Mouse (Mus musculus): ENCODE results near the gene Sox5. TPM values are rescaled to one million over a fixed set of nuclear protein-coding genes. Genes with fewer than 3 reads are reported as not detected.

Gene Sox5
- polyA plus RNA-seq, 1 experiment from 2014 or later, result 34.3 TPM

GRCm38 (mm10) chr6:144759193-144759592 is 22.6 kb downstream of the Sox5 start:
- Histone ChIP-seq H3K27me3 (ENCODE audit: control insufficient read depth, insufficient read depth, low read length) (no peaks in the 10 kb centered on the region), H3K27ac (ENCODE audit: low read depth, low read length) (no peak overlapping the region), H3K4me1 (ENCODE audit: control insufficient read depth, insufficient read depth, low read length) (peaks cover 8% of the 10 kb centered on the region; the same call in 1 of the 2 replicates), H3K9me3 (ENCODE audit: control insufficient read depth, low read length) (no peaks in the 10 kb centered on the region), H3K4me3 (ENCODE audit: low read depth, low read length) (no peak overlapping the region), H3K4me2 (ENCODE audit: low read depth) (no peak overlapping the region), H3K36me3 (ENCODE audit: control insufficient read depth, insufficient read depth, low read length) (no peaks in the 10 kb centered on the region), H3K9ac (ENCODE audit: low read length) (no peak overlapping the region)
- ATAC-seq (ENCODE audit: insufficient read depth, low FRiP score, low TSS enrichment) (no peak), DNase-seq (ENCODE audit: low spot score) (no peak)
- 42% methylated on average over 8 of the region's 8 CpGs for WGBS

GRCm38 (mm10) chr6:144757414-144757813 is 24.4 kb downstream of the Sox5 start:
- 34% methylated on average over 14 of the region's 14 CpGs for WGBS
- Histone ChIP-seq H3K27me3 (ENCODE audit: control insufficient read depth, insufficient read depth, low read length) (no peaks in the 10 kb centered on the region), H3K4me1 (ENCODE audit: control insufficient read depth, insufficient read depth, low read length) (peaks cover 11% of the 10 kb centered on the region; the same call in 1 of the 2 replicates), H3K27ac (ENCODE audit: low read depth, low read length) (no peak overlapping the region), H3K9ac (ENCODE audit: low read length) (no peak overlapping the region), H3K36me3 (ENCODE audit: control insufficient read depth, insufficient read depth, low read length) (no peaks in the 10 kb centered on the region), H3K4me3 (ENCODE audit: low read depth, low read length) (no peak overlapping the region), H3K9me3 (ENCODE audit: control insufficient read depth, low read length) (no peaks in the 10 kb centered on the region), H3K4me2 (ENCODE audit: low read depth) (no peak overlapping the region)
- DNase-seq (ENCODE audit: low spot score) (no peak), ATAC-seq (ENCODE audit: insufficient read depth, low FRiP score, low TSS enrichment) (no peak)

GRCm38 (mm10) chr6:144756444-144756843 is 25.3 kb downstream of the Sox5 start:
- Histone ChIP-seq H3K4me3 (ENCODE audit: low read depth, low read length) (no peak overlapping the region), H3K27me3 (ENCODE audit: control insufficient read depth, insufficient read depth, low read length) (no peaks in the 10 kb centered on the region), H3K9ac (ENCODE audit: low read length) (no peak overlapping the region), H3K4me1 (ENCODE audit: control insufficient read depth, insufficient read depth, low read length) (peaks cover 11% of the 10 kb centered on the region; the same call in 1 of the 2 replicates), H3K9me3 (ENCODE audit: control insufficient read depth, low read length) (no peaks in the 10 kb centered on the region), H3K36me3 (ENCODE audit: control insufficient read depth, insufficient read depth, low read length) (no peaks in the 10 kb centered on the region), H3K4me2 (ENCODE audit: low read depth) (no peak overlapping the region), H3K27ac (ENCODE audit: low read depth, low read length) (no peak overlapping the region)
- WGBS, result 97% methylated on average over 14 of the region's 14 CpGs
- DNase-seq (ENCODE audit: low spot score) (no peak), ATAC-seq (ENCODE audit: insufficient read depth, low FRiP score, low TSS enrichment) (no peak)

GRCm38 (mm10) chr6:144755304-144755703 is 26.5 kb downstream of the Sox5 start:
- Histone ChIP-seq H3K4me1 (ENCODE audit: control insufficient read depth, insufficient read depth, low read length) (peaks cover 11% of the 10 kb centered on the region; the same call in 1 of the 2 replicates), H3K27me3 (ENCODE audit: control insufficient read depth, insufficient read depth, low read length) (no peaks in the 10 kb centered on the region), H3K9me3 (ENCODE audit: control insufficient read depth, low read length) (no peaks in the 10 kb centered on the region), H3K4me2 (ENCODE audit: low read depth) (no peak overlapping the region), H3K36me3 (ENCODE audit: control insufficient read depth, insufficient read depth, low read length) (no peaks in the 10 kb centered on the region), H3K4me3 (ENCODE audit: low read depth, low read length) (no peak overlapping the region), H3K27ac (ENCODE audit: low read depth, low read length) (no peak overlapping the region), H3K9ac (ENCODE audit: low read length) (no peak overlapping the region)
- no peak for DNase-seq (ENCODE audit: low spot score)
- ATAC-seq (ENCODE audit: insufficient read depth, low FRiP score, low TSS enrichment), result no peak
- WGBS, result 83% methylated on average over 4 of the region's 4 CpGs

GRCm38 (mm10) chr6:144754366-144754765 is 27.4 kb downstream of the Sox5 start:
- Histone ChIP-seq H3K9ac (ENCODE audit: low read length) (no peak overlapping the region), H3K9me3 (ENCODE audit: control insufficient read depth, low read length) (no peaks in the 10 kb centered on the region), H3K27ac (ENCODE audit: low read depth, low read length) (no peak overlapping the region), H3K4me3 (ENCODE audit: low read depth, low read length) (no peak overlapping the region), H3K27me3 (ENCODE audit: control insufficient read depth, insufficient read depth, low read length) (no peaks in the 10 kb centered on the region), H3K4me1 (ENCODE audit: control insufficient read depth, insufficient read depth, low read length) (peaks cover 11% of the 10 kb centered on the region; the same call in 1 of the 2 replicates), H3K36me3 (ENCODE audit: control insufficient read depth, insufficient read depth, low read length) (no peaks in the 10 kb centered on the region), H3K4me2 (ENCODE audit: low read depth) (no peak overlapping the region)
- ATAC-seq (ENCODE audit: insufficient read depth, low FRiP score, low TSS enrichment), result no peak
- no peak for DNase-seq (ENCODE audit: low spot score)

- ATAC-seq (ENCODE audit: insufficient read depth, low FRiP score, low TSS enrichment) (no peak), DNase-seq (ENCODE audit: low spot score) (no peak)
- H3K4me3 ChIP-seq (ENCODE audit: low read depth, low read length), result no peak overlapping the region
- no peaks in the 10 kb centered on the region for H3K36me3 ChIP-seq (ENCODE audit: control insufficient read depth, insufficient read depth, low read length)
- WGBS, result 18% methylated on average over 3 of the region's 3 CpGs
- H3K27me3 ChIP-seq (ENCODE audit: control insufficient read depth, insufficient read depth, low read length), result no peaks in the 10 kb centered on the region
- no peak overlapping the region for H3K9ac ChIP-seq (ENCODE audit: low read length)
- no peaks in the 10 kb centered on the region for H3K9me3 ChIP-seq (ENCODE audit: control insufficient read depth, low read length)
- peaks cover 8% of the 10 kb centered on the region; the same call in 1 of the 2 replicates for H3K4me1 ChIP-seq (ENCODE audit: control insufficient read depth, insufficient read depth, low read length)
- H3K27ac ChIP-seq (ENCODE audit: low read depth, low read length), result no peak overlapping the region
- no peak overlapping the region for H3K4me2 ChIP-seq (ENCODE audit: low read depth)
Measured at GRCm38 (mm10) chr6:144753963-144754296, 27.8 kb downstream of the Sox5 start.

- Histone ChIP-seq H3K4me2 (ENCODE audit: low read depth) (no peak overlapping the region), H3K36me3 (ENCODE audit: control insufficient read depth, insufficient read depth, low read length) (no peaks in the 10 kb centered on the region), H3K9me3 (ENCODE audit: control insufficient read depth, low read length) (no peaks in the 10 kb centered on the region), H3K27me3 (ENCODE audit: control insufficient read depth, insufficient read depth, low read length) (no peaks in the 10 kb centered on the region), H3K27ac (ENCODE audit: low read depth, low read length) (no peak overlapping the region), H3K4me3 (ENCODE audit: low read depth, low read length) (no peak overlapping the region), H3K9ac (ENCODE audit: low read length) (no peak overlapping the region), H3K4me1 (ENCODE audit: control insufficient read depth, insufficient read depth, low read length) (peaks cover 8% of the 10 kb centered on the region; the same call in 1 of the 2 replicates)
- DNase-seq (ENCODE audit: low spot score), result no peak
- WGBS, result 77% methylated on average over 13 of the region's 13 CpGs
- no peak for ATAC-seq (ENCODE audit: insufficient read depth, low FRiP score, low TSS enrichment)
Measured at GRCm38 (mm10) chr6:144753225-144753962, 28.4 kb downstream of the Sox5 start.

- Histone ChIP-seq H3K4me1 (ENCODE audit: control insufficient read depth, insufficient read depth, low read length) (0 out of 2 replicates have a peak, but pooled peaks cover 5% of the 10 kb centered on the region), H3K27ac (ENCODE audit: low read depth, low read length) (no peak overlapping the region), H3K4me2 (ENCODE audit: low read depth) (no peak overlapping the region), H3K9ac (ENCODE audit: low read length) (no peak overlapping the region), H3K9me3 (ENCODE audit: control insufficient read depth, low read length) (no peaks in the 10 kb centered on the region), H3K36me3 (ENCODE audit: control insufficient read depth, insufficient read depth, low read length) (no peaks in the 10 kb centered on the region), H3K4me3 (ENCODE audit: low read depth, low read length) (no peak overlapping the region), H3K27me3 (ENCODE audit: control insufficient read depth, insufficient read depth, low read length) (no peaks in the 10 kb centered on the region)
- 89% methylated on average over 4 of the region's 4 CpGs for WGBS
- ATAC-seq (ENCODE audit: insufficient read depth, low FRiP score, low TSS enrichment) (no peak), DNase-seq (ENCODE audit: low spot score) (no peak)
Measured at GRCm38 (mm10) chr6:144751581-144751980, 30.2 kb downstream of the Sox5 start.

GRCm38 (mm10) chr6:144750197-144750596 is 31.6 kb downstream of the Sox5 start:
- Histone ChIP-seq H3K4me1 (ENCODE audit: control insufficient read depth, insufficient read depth, low read length) (0 out of 2 replicates have a peak, but pooled peaks cover 5% of the 10 kb centered on the region), H3K36me3 (ENCODE audit: control insufficient read depth, insufficient read depth, low read length) (no peaks in the 10 kb centered on the region), H3K27ac (ENCODE audit: low read depth, low read length) (no peak overlapping the region), H3K27me3 (ENCODE audit: control insufficient read depth, insufficient read depth, low read length) (no peaks in the 10 kb centered on the region), H3K9me3 (ENCODE audit: control insufficient read depth, low read length) (no peaks in the 10 kb centered on the region), H3K4me3 (ENCODE audit: low read depth, low read length) (no peak overlapping the region), H3K9ac (ENCODE audit: low read length) (no peak overlapping the region), H3K4me2 (ENCODE audit: low read depth) (no peak overlapping the region)
- DNase-seq (ENCODE audit: low spot score), result no peak
- no peak for ATAC-seq (ENCODE audit: insufficient read depth, low FRiP score, low TSS enrichment)
- 55% methylated on average over 7 of the region's 7 CpGs for WGBS
